ENCODE assay signal across 21 mouse cellular contexts in genomic region chr7:129772540-129773331, GRCm38 (mm10).
DNase-seq lines count a peak whose midpoint lies in the region; ATAC-seq and TF ChIP-seq lines count a peak whose summit lies in the region.
"Had no signal": no experiment of that assay in that cellular context is flagged by ENCODE, and none has a peak within 500 bp of the region (broad histone marks: within the 10 kb centered on the region; RNA-seq: fewer than 3 reads in every experiment).

No protein-coding gene starts in this region.

- no peak overlapping the region for H3K27ac ChIP-seq in embryonic facial prominence, embryonic 11.5 days (replicated peaks; ENCODE audit: low read depth, low read length)
- H3K27ac ChIP-seq in embryonic facial prominence, embryonic 10.5 days (replicated peaks): no peak overlapping the region
- H3K27ac ChIP-seq in lung, embryonic 14.5 days (ENCODE audit: low read depth): no peak overlapping the region
- peak overlapping the region; percentile 52 for H3K27ac ChIP-seq in embryonic facial prominence, embryonic 13.5 days
- H3K27ac ChIP-seq in limb, embryonic 14.5 days (replicated peaks; ENCODE audit: low read depth, low read length): 0 out of 2 replicates have a peak overlapping the region, but pooled peaks have one; percentile 38
- no peak overlapping the region for H3K27ac ChIP-seq in hindbrain, embryonic 12.5 days
- H3K27ac ChIP-seq: forebrain, embryonic 13.5 days; heart, adult 2 months; hindbrain, embryonic 10.5 days; midbrain, embryonic 15.5 days had no signal

- H3K4me1 ChIP-seq in embryonic facial prominence, embryonic 11.5 days (ENCODE audit: control insufficient read depth, insufficient read depth, low read length): no peaks in the 10 kb centered on the region
- peaks cover 34% of the 10 kb centered on the region for H3K4me1 ChIP-seq in embryonic facial prominence, embryonic 10.5 days
- peaks cover 4% of the 10 kb centered on the region; the same call in 1 of the 2 replicates for H3K4me1 ChIP-seq in lung, embryonic 14.5 days (ENCODE audit: insufficient read depth)
- H3K4me1 ChIP-seq in embryonic facial prominence, embryonic 13.5 days: peaks cover 45% of the 10 kb centered on the region
- H3K4me1 ChIP-seq in limb, embryonic 14.5 days (ENCODE audit: control insufficient read depth, insufficient read depth, low read length): peaks cover 32% of the 10 kb centered on the region
- peaks cover 17% of the 10 kb centered on the region for H3K4me1 ChIP-seq in hindbrain, embryonic 12.5 days

- no peak for DNase-seq in embryonic facial prominence, embryonic 11.5 days (ENCODE audit: low spot score)
- DNase-seq in embryonic facial prominence, embryonic 10.5 days (ENCODE audit: low spot score): no peak
- DNase-seq in lung, embryonic 14.5 days: peak; percentile 41
- no peak for DNase-seq in lung, postnatal 25 days (ENCODE audit: low spot score)
- no peak for DNase-seq in limb, embryonic 14.5 days (ENCODE audit: low spot score)
- DNase-seq in layer of hippocampus, adult 18-20 months (ENCODE audit: low spot score in 2 of 2): no peak
- DNase-seq: adrenal gland, adult 8-10 months; cerebellum, adult 9-10 months; gastrocnemius, postnatal 10 days; heart, adult 2 months; kidney, adult 18-20 months; layer of hippocampus, postnatal 36 days; liver, postnatal 0 days; right cerebral cortex, postnatal 25 days had no signal

- H3K27me3 ChIP-seq in embryonic facial prominence, embryonic 11.5 days (ENCODE audit: control insufficient read depth, insufficient read depth, low read length): no peaks in the 10 kb centered on the region
- peaks cover 63% of the 10 kb centered on the region for H3K27me3 ChIP-seq in embryonic facial prominence, embryonic 10.5 days (replicated peaks; ENCODE audit: low read depth, poor library complexity, severe bottlenecking)
- no peaks in the 10 kb centered on the region for H3K27me3 ChIP-seq in lung, embryonic 14.5 days (ENCODE audit: insufficient read depth, low read length)
- H3K27me3 ChIP-seq in embryonic facial prominence, embryonic 13.5 days: no peaks in the 10 kb centered on the region
- no peaks in the 10 kb centered on the region for H3K27me3 ChIP-seq in limb, embryonic 14.5 days (ENCODE audit: control insufficient read depth, insufficient read depth, low read length)
- H3K27me3 ChIP-seq in hindbrain, embryonic 12.5 days: peaks cover 61% of the 10 kb centered on the region
- H3K27me3 ChIP-seq: Patski had no signal

- no peak for ATAC-seq in embryonic facial prominence, embryonic 11.5 days (replicated peaks; ENCODE audit: insufficient number of reproducible peaks, low FRiP score, low TSS enrichment, low read depth)
- no peak for ATAC-seq in lung, embryonic 14.5 days (ENCODE audit: insufficient read depth)
- ATAC-seq in embryonic facial prominence, embryonic 13.5 days (ENCODE audit: insufficient number of reproducible peaks, insufficient read depth, low FRiP score, low TSS enrichment, low read depth): no peak
- no peak for ATAC-seq in limb, embryonic 14.5 days (ENCODE audit: low FRiP score, low read depth)
- ATAC-seq in hindbrain, embryonic 12.5 days (ENCODE audit: low FRiP score): no peak
- ATAC-seq: forebrain, embryonic 13.5 days; liver, postnatal 0 days; midbrain, embryonic 15.5 days; Patski had no signal

- no peaks in the 10 kb centered on the region for H3K36me3 ChIP-seq in embryonic facial prominence, embryonic 11.5 days (replicated peaks; ENCODE audit: control insufficient read depth, insufficient read depth, low read depth, low read length)
- H3K36me3 ChIP-seq in embryonic facial prominence, embryonic 10.5 days (replicated peaks): no peaks in the 10 kb centered on the region
- no peaks in the 10 kb centered on the region for H3K36me3 ChIP-seq in lung, embryonic 14.5 days (ENCODE audit: insufficient read depth)
- no peaks in the 10 kb centered on the region for H3K36me3 ChIP-seq in embryonic facial prominence, embryonic 13.5 days
- H3K36me3 ChIP-seq in limb, embryonic 14.5 days (ENCODE audit: control insufficient read depth, insufficient read depth, low read length): no peaks in the 10 kb centered on the region
- H3K36me3 ChIP-seq in hindbrain, embryonic 12.5 days: no peaks in the 10 kb centered on the region
- H3K36me3 ChIP-seq: hindbrain, embryonic 10.5 days; midbrain, embryonic 15.5 days had no signal

- WGBS in embryonic facial prominence, embryonic 11.5 days: 73% methylated on average over 11 of the region's 11 CpGs
- 73% methylated on average over 11 of the region's 11 CpGs for WGBS in embryonic facial prominence, embryonic 10.5 days
- WGBS in lung, embryonic 14.5 days: 59% methylated on average over 11 of the region's 11 CpGs
- 69% methylated on average over 11 of the region's 11 CpGs for WGBS in embryonic facial prominence, embryonic 13.5 days
- WGBS in limb, embryonic 14.5 days: 50% methylated on average over 11 of the region's 11 CpGs
- 78% methylated on average over 11 of the region's 11 CpGs for WGBS in hindbrain, embryonic 12.5 days

- no peak for TF ChIP-seq CTCF in lung, embryonic 14.5 days (IDR thresholded peaks at IDR 0.05; ENCODE audit: low read depth)

- H3K4me3 ChIP-seq in embryonic facial prominence, embryonic 11.5 days (ENCODE audit: low read depth, low read length): no peak overlapping the region
- no peak overlapping the region for H3K4me3 ChIP-seq in embryonic facial prominence, embryonic 10.5 days
- H3K4me3 ChIP-seq in lung, embryonic 14.5 days (ENCODE audit: low read depth, low read length): no peak overlapping the region
- H3K4me3 ChIP-seq in embryonic facial prominence, embryonic 13.5 days: no peak overlapping the region
- H3K4me3 ChIP-seq in limb, embryonic 14.5 days (replicated peaks; ENCODE audit: low read length): no peak overlapping the region
- H3K4me3 ChIP-seq in hindbrain, embryonic 12.5 days: no peak overlapping the region
- H3K4me3 ChIP-seq: forebrain, embryonic 13.5 days; heart, adult 2 months; hindbrain, embryonic 10.5 days; midbrain, embryonic 15.5 days; myocyte had no signal

- no peaks in the 10 kb centered on the region for H3K9me3 ChIP-seq in embryonic facial prominence, embryonic 11.5 days (replicated peaks; ENCODE audit: control insufficient read depth, low read length)
- no peaks in the 10 kb centered on the region for H3K9me3 ChIP-seq in embryonic facial prominence, embryonic 10.5 days
- H3K9me3 ChIP-seq in lung, embryonic 14.5 days (ENCODE audit: low read depth, low read length): no peaks in the 10 kb centered on the region
- no peaks in the 10 kb centered on the region for H3K9me3 ChIP-seq in embryonic facial prominence, embryonic 13.5 days
- no peaks in the 10 kb centered on the region for H3K9me3 ChIP-seq in limb, embryonic 14.5 days (ENCODE audit: control insufficient read depth, low read length)
- no peaks in the 10 kb centered on the region for H3K9me3 ChIP-seq in hindbrain, embryonic 12.5 days (replicated peaks)
- H3K9me3 ChIP-seq: forebrain, embryonic 13.5 days; hindbrain, embryonic 10.5 days; midbrain, embryonic 15.5 days had no signal

- no peak for TF ChIP-seq POLR2A in limb, embryonic 14.5 days (IDR thresholded peaks at IDR 0.05; ENCODE audit: borderline replicate concordance, extremely low read depth, insufficient read depth, insufficient read length)

- H3K4me2 ChIP-seq in embryonic facial prominence, embryonic 11.5 days (ENCODE audit: low read depth, low read length): no peak overlapping the region
- H3K4me2 ChIP-seq in lung, embryonic 14.5 days: no peak overlapping the region
- no peak overlapping the region for H3K4me2 ChIP-seq in embryonic facial prominence, embryonic 13.5 days
- no peak overlapping the region for H3K4me2 ChIP-seq in limb, embryonic 14.5 days (replicated peaks; ENCODE audit: low read depth, low read length, severe bottlenecking)
- no peak overlapping the region for H3K4me2 ChIP-seq in hindbrain, embryonic 12.5 days (replicated peaks)
- H3K4me2 ChIP-seq: forebrain, embryonic 13.5 days; midbrain, embryonic 15.5 days had no signal

- H3K9ac ChIP-seq in embryonic facial prominence, embryonic 11.5 days (replicated peaks; ENCODE audit: low read length): peak overlapping the region; percentile 6; the same call in 1 of the 2 replicates
- no peak overlapping the region for H3K9ac ChIP-seq in lung, embryonic 14.5 days
- 0 out of 2 replicates have a peak overlapping the region, but pooled peaks have one; percentile 36 for H3K9ac ChIP-seq in embryonic facial prominence, embryonic 13.5 days
- H3K9ac ChIP-seq in limb, embryonic 14.5 days (ENCODE audit: low read depth, low read length, severe bottlenecking): no peak overlapping the region
- no peak overlapping the region for H3K9ac ChIP-seq in hindbrain, embryonic 12.5 days
- H3K9ac ChIP-seq: forebrain, embryonic 13.5 days; liver, postnatal 0 days; midbrain, embryonic 15.5 days had no signal

Comparison
In these comparisons a context has a peak if more than half of its experiments do, and no peak if none do; other contexts are left out.
1. H3K27ac ChIP-seq: peak in embryonic facial prominence, embryonic 13.5 days (single experiment) and limb, embryonic 14.5 days (single experiment); none in embryonic facial prominence, embryonic 11.5 days (single experiment), embryonic facial prominence, embryonic 10.5 days (single experiment), lung, embryonic 14.5 days (single experiment) and hindbrain, embryonic 12.5 days (single experiment).
2. H3K9ac ChIP-seq: peak in embryonic facial prominence, embryonic 11.5 days (single experiment) and embryonic facial prominence, embryonic 13.5 days (single experiment); none in lung, embryonic 14.5 days (single experiment), limb, embryonic 14.5 days (single experiment) and hindbrain, embryonic 12.5 days (single experiment).